16 mouse cellular contexts compared by ENCODE assay signal in genomic region chr7:73729913-73730312, GRCm38 (mm10). TPM values are rescaled to one million over a fixed set of nuclear protein-coding genes. Genes with fewer than 3 reads are reported as not detected.
DNase-seq lines count a peak whose midpoint lies in the region; ATAC-seq and TF ChIP-seq lines count a peak whose summit lies in the region.
"Had no signal": no experiment of that assay in that cellular context is flagged by ENCODE, and none has a peak within 500 bp of the region (broad histone marks: within the 10 kb centered on the region; RNA-seq: fewer than 3 reads in every experiment).

No protein-coding gene starts in this region.

- no peak overlapping the region for H3K9ac ChIP-seq in forebrain, embryonic 13.5 days
- H3K9ac ChIP-seq in forebrain, embryonic 15.5 days (replicated peaks): no peak overlapping the region
- no peak overlapping the region for H3K9ac ChIP-seq in hindbrain, embryonic 15.5 days
- H3K9ac ChIP-seq in hindbrain, embryonic 12.5 days: no peak overlapping the region
- no peak overlapping the region for H3K9ac ChIP-seq in midbrain, embryonic 14.5 days (replicated peaks; ENCODE audit: low read length)
- H3K9ac ChIP-seq in midbrain, embryonic 13.5 days (replicated peaks): no peak overlapping the region
- H3K9ac ChIP-seq in hindbrain, postnatal 0 days (replicated peaks; ENCODE audit: low read length): no peak overlapping the region
- H3K9ac ChIP-seq: liver, embryonic 12.5 days; stomach, embryonic 15.5 days had no signal

- no peaks in the 10 kb centered on the region for H3K27me3 ChIP-seq in forebrain, embryonic 13.5 days
- no peaks in the 10 kb centered on the region for H3K27me3 ChIP-seq in forebrain, embryonic 15.5 days
- H3K27me3 ChIP-seq in hindbrain, embryonic 15.5 days: no peaks in the 10 kb centered on the region
- no peaks in the 10 kb centered on the region for H3K27me3 ChIP-seq in hindbrain, embryonic 12.5 days
- H3K27me3 ChIP-seq in midbrain, embryonic 14.5 days (ENCODE audit: control insufficient read depth, insufficient read depth, low read length): no peaks in the 10 kb centered on the region
- no peaks in the 10 kb centered on the region for H3K27me3 ChIP-seq in midbrain, embryonic 13.5 days
- H3K27me3 ChIP-seq in hindbrain, postnatal 0 days (ENCODE audit: insufficient read depth, low read length): no peaks in the 10 kb centered on the region
- H3K27me3 ChIP-seq: liver, embryonic 12.5 days; stomach, embryonic 15.5 days had no signal

- ATAC-seq in forebrain, embryonic 13.5 days: peak; percentile 72
- ATAC-seq in forebrain, embryonic 15.5 days (replicated peaks): no peak
- peak; percentile 54; the same call in 1 of the 2 replicates for ATAC-seq in hindbrain, embryonic 15.5 days (ENCODE audit: low FRiP score, low read depth)
- no peak for ATAC-seq in hindbrain, embryonic 12.5 days (ENCODE audit: low FRiP score)
- ATAC-seq in midbrain, embryonic 14.5 days (ENCODE audit: low FRiP score, low TSS enrichment): no peak
- no peak for ATAC-seq in midbrain, embryonic 13.5 days
- peak; percentile 68 for ATAC-seq in hindbrain, postnatal 0 days
- ATAC-seq: liver, embryonic 12.5 days had no signal

- no peaks in the 10 kb centered on the region for H3K4me1 ChIP-seq in forebrain, embryonic 13.5 days
- peaks cover 3% of the 10 kb centered on the region; the same call in 1 of the 2 replicates for H3K4me1 ChIP-seq in forebrain, embryonic 15.5 days
- H3K4me1 ChIP-seq in hindbrain, embryonic 15.5 days (replicated peaks): 0 out of 2 replicates have a peak, but pooled peaks cover 3% of the 10 kb centered on the region
- H3K4me1 ChIP-seq in hindbrain, embryonic 12.5 days: peaks cover 5% of the 10 kb centered on the region; the same call in 1 of the 2 replicates
- H3K4me1 ChIP-seq in midbrain, embryonic 14.5 days (ENCODE audit: control insufficient read depth, insufficient read depth, low read length): no peaks in the 10 kb centered on the region
- no peaks in the 10 kb centered on the region for H3K4me1 ChIP-seq in midbrain, embryonic 13.5 days (replicated peaks)
- no peaks in the 10 kb centered on the region for H3K4me1 ChIP-seq in hindbrain, postnatal 0 days (ENCODE audit: insufficient read depth, low read length)
- H3K4me1 ChIP-seq: liver, embryonic 12.5 days had no signal

- no peak overlapping the region for H3K4me3 ChIP-seq in forebrain, embryonic 13.5 days
- no peak overlapping the region for H3K4me3 ChIP-seq in forebrain, embryonic 15.5 days
- H3K4me3 ChIP-seq in hindbrain, embryonic 15.5 days: no peak overlapping the region
- no peak overlapping the region for H3K4me3 ChIP-seq in hindbrain, embryonic 12.5 days
- no peak overlapping the region for H3K4me3 ChIP-seq in midbrain, embryonic 14.5 days (replicated peaks; ENCODE audit: low read depth, low read length)
- H3K4me3 ChIP-seq in midbrain, embryonic 13.5 days (replicated peaks): no peak overlapping the region
- H3K4me3 ChIP-seq in hindbrain, postnatal 0 days (ENCODE audit: low read length): no peak overlapping the region
- H3K4me3 ChIP-seq: erythroblast, embryonic 14.5 days; liver, embryonic 12.5 days; stomach, embryonic 15.5 days had no signal

- no peak overlapping the region for H3K27ac ChIP-seq in forebrain, embryonic 13.5 days
- no peak overlapping the region for H3K27ac ChIP-seq in forebrain, embryonic 15.5 days (replicated peaks)
- 0 out of 2 replicates have a peak overlapping the region, but pooled peaks have one; percentile 54 for H3K27ac ChIP-seq in hindbrain, embryonic 15.5 days (replicated peaks)
- no peak overlapping the region for H3K27ac ChIP-seq in hindbrain, embryonic 12.5 days
- no peak overlapping the region for H3K27ac ChIP-seq in midbrain, embryonic 14.5 days (replicated peaks; ENCODE audit: low read depth, low read length)
- H3K27ac ChIP-seq in midbrain, embryonic 13.5 days: no peak overlapping the region
- H3K27ac ChIP-seq in hindbrain, postnatal 0 days: peak overlapping the region; percentile 5; the same call in 1 of the 2 replicates
- H3K27ac ChIP-seq: liver, embryonic 12.5 days; stomach, embryonic 15.5 days had no signal

- 0 out of 2 replicates have a peak, but pooled peaks cover 6% of the 10 kb centered on the region for H3K9me3 ChIP-seq in forebrain, embryonic 13.5 days (replicated peaks)
- H3K9me3 ChIP-seq in forebrain, embryonic 15.5 days: no peaks in the 10 kb centered on the region
- H3K9me3 ChIP-seq in hindbrain, embryonic 15.5 days: no peaks in the 10 kb centered on the region
- 0 out of 2 replicates have a peak, but pooled peaks cover 5% of the 10 kb centered on the region for H3K9me3 ChIP-seq in hindbrain, embryonic 12.5 days (replicated peaks)
- H3K9me3 ChIP-seq in midbrain, embryonic 14.5 days (ENCODE audit: control insufficient read depth, low read length): no peaks in the 10 kb centered on the region
- no peaks in the 10 kb centered on the region for H3K9me3 ChIP-seq in midbrain, embryonic 13.5 days
- no peaks in the 10 kb centered on the region for H3K9me3 ChIP-seq in hindbrain, postnatal 0 days (ENCODE audit: low read length)
- H3K9me3 ChIP-seq: liver, embryonic 12.5 days; stomach, embryonic 15.5 days had no signal

- TF ChIP-seq CTCF in hindbrain, postnatal 0 days (IDR thresholded peaks at IDR 0.05; ENCODE audit: low read depth): no peak

- no peak overlapping the region for H3K4me2 ChIP-seq in forebrain, embryonic 13.5 days
- no peak overlapping the region for H3K4me2 ChIP-seq in forebrain, embryonic 15.5 days (replicated peaks)
- H3K4me2 ChIP-seq in hindbrain, embryonic 15.5 days: no peak overlapping the region
- no peak overlapping the region for H3K4me2 ChIP-seq in hindbrain, embryonic 12.5 days (replicated peaks)
- no peak overlapping the region for H3K4me2 ChIP-seq in midbrain, embryonic 14.5 days (ENCODE audit: low read length)
- no peak overlapping the region for H3K4me2 ChIP-seq in midbrain, embryonic 13.5 days (replicated peaks)
- no peak overlapping the region for H3K4me2 ChIP-seq in hindbrain, postnatal 0 days (ENCODE audit: low read depth, low read length)
- H3K4me2 ChIP-seq: liver, embryonic 12.5 days; stomach, embryonic 15.5 days had no signal

- 26% methylated on average over 7 of the region's 7 CpGs for WGBS in forebrain, embryonic 13.5 days
- WGBS in forebrain, embryonic 15.5 days: 18% methylated on average over 7 of the region's 7 CpGs
- 32% methylated on average over 7 of the region's 7 CpGs for WGBS in hindbrain, embryonic 15.5 days
- 56% methylated on average over 7 of the region's 7 CpGs for WGBS in hindbrain, embryonic 12.5 days
- 45% methylated on average over 7 of the region's 7 CpGs for WGBS in midbrain, embryonic 14.5 days
- whole genome bisulfite sequencing in midbrain, embryonic 13.5 days: 50% methylated on average over 7 of the region's 7 CpGs
- 28% methylated on average over 7 of the region's 7 CpGs for WGBS in hindbrain, postnatal 0 days

- peak; percentile 30 for DNase-seq in midbrain, embryonic 14.5 days
- peak; percentile 42 for DNase-seq in hindbrain, postnatal 0 days (ENCODE audit: low spot score)
- DNase-seq in layer of hippocampus, adult 11-12 months (ENCODE audit: low spot score): no peak
- DNase-seq: B cell, adult 2 months; cerebellum, postnatal 36 days; gastrocnemius, postnatal 14 days; kidney, adult 11 months; right cerebral cortex, postnatal 4 days had no signal

- no peaks in the 10 kb centered on the region for H3K36me3 ChIP-seq in forebrain, embryonic 13.5 days (ENCODE audit: poor library complexity, severe bottlenecking)
- no peaks in the 10 kb centered on the region for H3K36me3 ChIP-seq in forebrain, embryonic 15.5 days
- no peaks in the 10 kb centered on the region for H3K36me3 ChIP-seq in hindbrain, embryonic 15.5 days
- no peaks in the 10 kb centered on the region for H3K36me3 ChIP-seq in hindbrain, embryonic 12.5 days
- H3K36me3 ChIP-seq in midbrain, embryonic 14.5 days (ENCODE audit: control insufficient read depth, insufficient read depth, low read length): no peaks in the 10 kb centered on the region
- H3K36me3 ChIP-seq in midbrain, embryonic 13.5 days: no peaks in the 10 kb centered on the region
- H3K36me3 ChIP-seq in hindbrain, postnatal 0 days (ENCODE audit: insufficient read depth, low read length): no peaks in the 10 kb centered on the region
- H3K36me3 ChIP-seq: liver, embryonic 12.5 days; stomach, embryonic 15.5 days had no signal

RNA-seq across cellular contexts. Expression of gene Fam174b, which starts 10.2 kb away (rescaled TPM):
- 15.9 and 16.7 TPM in 2 replicates for polyA plus RNA-seq in forebrain, embryonic 13.5 days (2015; fragmentation: Nextera tagmentation; extraction: Ambion mirVana)
- polyA plus RNA-seq in forebrain, embryonic 15.5 days (2015; fragmentation: Nextera tagmentation; extraction: Ambion mirVana): 28.2 and 31.2 TPM in 2 replicates
- 40.2 and 40.6 TPM in 2 replicates for polyA plus RNA-seq in hindbrain, embryonic 15.5 days (2015; fragmentation: Nextera tagmentation; extraction: Ambion mirVana)
- polyA plus RNA-seq in hindbrain, embryonic 12.5 days (2016; fragmentation: Nextera tagmentation; extraction: Ambion mirVana): 46.5 and 49.7 TPM in 2 replicates
- 18.9 and 26.7 TPM in 2 replicates for polyA plus RNA-seq in midbrain, embryonic 14.5 days (2014; fragmentation: Nextera tagmentation; extraction: Ambion mirVana)
- 24.5 and 27.1 TPM in 2 replicates for polyA plus RNA-seq in midbrain, embryonic 13.5 days (2015; fragmentation: Nextera tagmentation; extraction: Ambion mirVana)
- 26.1 and 38.4 TPM in 2 replicates for total RNA-seq in hindbrain, postnatal 0 days (2014; rRNA removed)
- polyA plus RNA-seq in hindbrain, postnatal 0 days (2015; fragmentation: Nextera tagmentation; extraction: Ambion mirVana): 26.8 and 29.3 TPM in 2 replicates
- polyA plus RNA-seq: erythroblast, embryonic 14.5 days had no signal

Comparison
In these comparisons a context has a peak if more than half of its experiments do, and no peak if none do; other contexts are left out.
1. ATAC-seq: peak in forebrain, embryonic 13.5 days (single experiment), hindbrain, embryonic 15.5 days (single experiment) and hindbrain, postnatal 0 days (single experiment); none in forebrain, embryonic 15.5 days (single experiment), hindbrain, embryonic 12.5 days (single experiment), midbrain, embryonic 14.5 days (single experiment) and midbrain, embryonic 13.5 days (single experiment).
2. H3K27ac ChIP-seq: peak in hindbrain, embryonic 15.5 days (single experiment) and hindbrain, postnatal 0 days (single experiment); none in forebrain, embryonic 13.5 days (single experiment), forebrain, embryonic 15.5 days (single experiment), hindbrain, embryonic 12.5 days (single experiment), midbrain, embryonic 14.5 days (single experiment) and midbrain, embryonic 13.5 days (single experiment).